Mouse (Mus musculus): ENCODE results near the gene Wdtc1. TPM values are rescaled to one million over a fixed set of nuclear protein-coding genes. Genes with fewer than 3 reads are reported as not detected.

Wdtc1 gene
- total and polyA plus RNA-seq, 3 experiments = 13.2 to 35.3 TPM; not detected in 1

GRCm38 (mm10) chr4:133291255-133291654, 62.0 kb downstream of the Wdtc1 start:
- no peak for DNase-seq (ENCODE audit: low read depth, low spot score)
- Histone ChIP-seq H3K9ac (ENCODE audit: control insufficient read depth, low read depth, low read length, poor library complexity, severe bottlenecking) (no peak overlapping the region), H3K4me1 (ENCODE audit: control insufficient read depth in 1 of 2, insufficient read depth in 2 of 2, low read length in 2 of 2) (peaks cover 3 to 4% of the 10 kb centered on the region in 2 experiments), H3K79me2 (ENCODE audit: control insufficient read depth, insufficient read depth, low read length, poor library complexity) (no peaks in the 10 kb centered on the region), H3K4me3 (ENCODE audit: control insufficient read depth in 1 of 2, insufficient read depth in 1 of 2, low read depth in 2 of 2, low read length in 2 of 2) (no peak overlapping the region), H3K36me3 (ENCODE audit: control insufficient read depth in 1 of 2, insufficient read depth in 2 of 2, low read length in 2 of 2) (peaks cover 0 to 8% of the 10 kb centered on the region in 2 experiments; a peak in 3 of 4 replicates), H3K9me3 (replicated peaks; ENCODE audit: insufficient read depth, low read length) (no peaks in the 10 kb centered on the region), H3K27ac (ENCODE audit: control insufficient read depth, low read depth, low read length) (no peak overlapping the region), H3K27me3 (ENCODE audit: control insufficient read depth in 1 of 2, insufficient read depth in 2 of 2, low read length in 2 of 2) (no peaks in the 10 kb centered on the region)
- TF ChIP-seq TAL1 (IDR thresholded peaks at IDR 0.05; ENCODE audit: low read length) (no peak), ZMIZ1 (IDR thresholded peaks at IDR 0.05; ENCODE audit: low read depth, low read length) (no peak), ELF1 (IDR thresholded peaks at IDR 0.05; ENCODE audit: low read depth, low read length) (no peak), MAX (IDR thresholded peaks at IDR 0.05; ENCODE audit: low read length) (no peak), ETS1 (IDR thresholded peaks at IDR 0.05; ENCODE audit: low read depth, low read length) (no peak), MXI1 (IDR thresholded peaks at IDR 0.05; ENCODE audit: low read depth, low read length) (no peak), SMC3 (IDR thresholded peaks at IDR 0.05; ENCODE audit: low read depth, low read length) (no peak), POLR2AphosphoS5 (IDR thresholded peaks at IDR 0.05; ENCODE audit: borderline replicate concordance, low read depth, low read length) (no peak), MAZ (IDR thresholded peaks at IDR 0.05; ENCODE audit: low read depth, low read length) (no peak), ZNF384 (IDR thresholded peaks at IDR 0.05; ENCODE audit: low read depth, low read length) (no peak), TCF12 (IDR thresholded peaks at IDR 0.05; ENCODE audit: low read depth, low read length) (no peak), TBP (IDR thresholded peaks at IDR 0.05; ENCODE audit: low read depth, low read length) (no peak), CHD1 (IDR thresholded peaks at IDR 0.05; ENCODE audit: low read depth, low read length) (no peak), MYC (IDR thresholded peaks at IDR 0.05; ENCODE audit: low read depth, low read length) (no peak), KAT2A (conservative IDR thresholded peaks at IDR 0.05; ENCODE audit: low read depth, low read length) (no peak), USF2 (IDR thresholded peaks at IDR 0.05; ENCODE audit: borderline replicate concordance in 1 of 2, insufficient read depth in 1 of 2, low read depth in 1 of 2, low read length in 2 of 2) (no peak), CHD2 (IDR thresholded peaks at IDR 0.05; ENCODE audit: low read length) (no peak)

GRCm38 (mm10) chr4:133286476-133287077, 66.7 kb downstream of the Wdtc1 start:
- no peak for DNase-seq (ENCODE audit: low read depth, low spot score)
- Histone ChIP-seq H3K9ac (ENCODE audit: control insufficient read depth, low read depth, low read length, poor library complexity, severe bottlenecking) (no peak overlapping the region), H3K4me1 (ENCODE audit: control insufficient read depth in 1 of 2, insufficient read depth in 2 of 2, low read length in 2 of 2) (peaks cover 10 to 40% of the 10 kb centered on the region in 2 experiments), H3K27ac (ENCODE audit: control insufficient read depth, low read depth, low read length) (peak overlapping the region; percentile 38), H3K79me2 (ENCODE audit: control insufficient read depth, insufficient read depth, low read length, poor library complexity) (no peaks in the 10 kb centered on the region), H3K9me3 (replicated peaks; ENCODE audit: insufficient read depth, low read length) (no peaks in the 10 kb centered on the region), H3K36me3 (ENCODE audit: control insufficient read depth in 1 of 2, insufficient read depth in 2 of 2, low read length in 2 of 2) (peaks cover 0 to 38% of the 10 kb centered on the region in 2 experiments; a peak in 2 of 4 replicates), H3K27me3 (ENCODE audit: control insufficient read depth in 1 of 2, insufficient read depth in 2 of 2, low read length in 2 of 2) (no peaks in the 10 kb centered on the region), H3K4me3 (ENCODE audit: control insufficient read depth in 1 of 2, insufficient read depth in 1 of 2, low read depth in 2 of 2, low read length in 2 of 2) (no peak overlapping the region)
- TF ChIP-seq NRF1 (IDR thresholded peaks at IDR 0.05; ENCODE audit: insufficient read depth, low read depth, low read length, poor library complexity, severe bottlenecking) (no peak), HCFC1 (IDR thresholded peaks at IDR 0.05; ENCODE audit: low read depth, low read length) (no peak)

Data from MEL (cell line).